Mouse (Mus musculus) kidney, embryonic 14.5 days (tissue): Measurements from ENCODE around the gene Pfn3. TPM values are rescaled to one million over a fixed set of nuclear protein-coding genes. Genes with fewer than 3 reads are reported as not detected.
"Not testable (repeated sequence)": the region's sequence is repeated elsewhere in the genome, so short reads cannot be mapped to it uniquely, and the experiment has no call there.

ENCODE experiments used
- ATAC-seq: fragments of 200-750 bp; cut with Nextera tagmentation; 2 replicates; pipeline ENCODE4 v1.8.0; 2017; ENCODE audit warnings: moderate number of reproducible peaks, mild to moderate bottlenecking, moderate TSS enrichment, moderate library complexity; ENCODE audit not compliant: low FRiP score, low TSS enrichment
- H3K27ac ChIP-seq: fragments of 300-500 bp; sonication (generic); 2 replicates; pipeline ENCODE4 v1.5.1; 2014; ENCODE audit warnings: low read depth, mild to moderate bottlenecking, low read length, moderate library complexity, mixed read lengths
- H3K27me3 ChIP-seq: fragments of 300-500 bp; sonication (generic); 2 replicates; pipeline ENCODE4 v1.6.1; 2014; ENCODE audit warnings: mild to moderate bottlenecking, low read length; ENCODE audit not compliant: control insufficient read depth, insufficient read depth
- H3K36me3 ChIP-seq: fragments of 300-500 bp; sonication (generic); 2 replicates; pipeline ENCODE4 v1.6.1; 2014; ENCODE audit warnings: low read length, mixed read lengths; ENCODE audit not compliant: control insufficient read depth, insufficient read depth
- H3K4me1 ChIP-seq: fragments of 300-500 bp; sonication (generic); 2 replicates; pipeline ENCODE4 v1.6.1; 2014; ENCODE audit warnings: low read length, mixed read lengths; ENCODE audit not compliant: control insufficient read depth, insufficient read depth
- H3K4me2 ChIP-seq: fragments of 300-500 bp; sonication (generic); replicated peaks from 2 replicates; pipeline ENCODE4 v1.6.1; 2014; ENCODE audit warnings: low read depth, mild to moderate bottlenecking, low read length
- H3K4me3 ChIP-seq: fragments of 300-500 bp; sonication (generic); 2 replicates; pipeline ENCODE4 v1.5.1; 2014; ENCODE audit warnings: mild to moderate bottlenecking, low read length
- H3K9ac ChIP-seq: fragments of 300-500 bp; sonication (generic); 2 replicates; pipeline ENCODE4 v1.6.1; 2014; ENCODE audit warnings: low read depth, mild to moderate bottlenecking, low read length, moderate library complexity
- H3K9me3 ChIP-seq: fragments of 300-500 bp; sonication (generic); 2 replicates; pipeline ENCODE4 v1.6.1; 2016; ENCODE audit warnings: low read length; ENCODE audit not compliant: control insufficient read depth
- WGBS: fragments of 180-500 bp; shearing (Covaris S2); extraction: QIAGEN DNeasy Blood & Tissue Kit; methylation state at CpG from one replicate; pipeline ENCODE4 v1.1.7; 2014; 5-methylcytosine and 5-hydroxymethylcytosine counted together
- polyA plus RNA-seq: library from polyadenylated mRNA; unstranded; fragments of >200 nt; fragmentation: Nextera tagmentation; extraction: Ambion mirVana; gene quantifications from 2 replicates; pipeline ENCODE4 v1.2.1, GENCODE M21; 2014

The Pfn3 gene
- polyA plus RNA-seq, 1 experiment from 2014 or later, result not detected

DNA sequence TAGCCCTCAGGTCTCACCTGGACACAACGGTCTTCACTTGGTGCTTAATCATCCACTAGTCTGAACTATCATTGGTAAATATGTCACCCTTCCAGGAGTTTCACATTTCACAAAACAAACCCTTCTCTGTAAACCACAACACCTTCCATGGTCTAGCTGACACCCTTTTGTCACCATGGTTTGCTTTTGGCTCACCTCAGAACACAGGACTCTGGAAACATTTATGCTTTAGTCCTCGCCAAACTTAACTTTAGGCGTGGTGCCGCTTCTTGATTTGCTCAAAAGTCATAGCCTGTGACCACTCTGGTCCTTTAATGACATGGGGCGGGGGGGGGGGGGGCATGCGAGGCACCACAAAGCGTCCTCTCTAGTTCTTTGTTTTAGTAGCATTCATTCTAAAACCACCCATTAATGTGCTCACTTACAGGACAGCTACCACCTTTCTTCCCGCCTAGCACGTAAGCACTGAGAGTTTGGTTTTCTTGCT, 28.8 kb upstream of the Pfn3 start:
- ATAC-seq, result no peak
- peak overlapping the region; percentile 51; the same call in 1 of the 2 replicates for H3K9ac ChIP-seq
- peak overlapping the region; percentile 88 for H3K4me3 ChIP-seq
- H3K27ac ChIP-seq, result peak overlapping the region; percentile 92; the same call in 1 of the 2 replicates
- no peaks in the 10 kb centered on the region for H3K9me3 ChIP-seq
- peak overlapping the region; percentile 69 for H3K4me2 ChIP-seq
- peaks cover 23% of the 10 kb centered on the region for H3K4me1 ChIP-seq
- no peaks in the 10 kb centered on the region for H3K27me3 ChIP-seq
- no peaks in the 10 kb centered on the region for H3K36me3 ChIP-seq
- 35% methylated on average over 9 of the region's 9 CpGs for WGBS

DNA sequence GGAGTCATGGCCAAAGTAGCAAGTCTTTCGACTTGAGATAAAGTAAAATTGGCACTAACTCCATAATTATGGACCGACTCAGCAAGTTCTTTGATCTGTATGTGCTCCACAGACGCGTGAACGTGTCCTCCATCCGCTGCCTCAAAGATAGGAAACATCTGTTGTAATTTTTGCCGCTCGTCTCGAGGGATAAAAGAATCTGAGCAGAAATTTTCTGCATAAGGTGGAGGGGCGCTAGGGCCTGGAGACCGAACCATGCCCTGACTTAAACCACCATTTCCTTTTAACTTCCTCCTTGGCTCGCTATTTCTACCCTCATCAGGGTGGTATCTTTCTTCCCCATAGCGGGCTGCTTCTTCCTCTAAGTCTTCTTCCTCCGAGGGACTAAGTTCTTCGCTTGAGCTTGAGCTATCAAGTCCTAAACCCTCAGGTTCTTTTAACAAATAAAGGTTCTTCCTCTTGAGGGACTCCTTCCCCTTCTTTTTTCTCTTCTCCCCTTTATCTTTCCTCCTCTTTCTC, 22.1 kb upstream of the Pfn3 start:
- H3K27ac ChIP-seq, H3K4me3 ChIP-seq, H3K4me1 ChIP-seq, H3K27me3 ChIP-seq, H3K4me2 ChIP-seq, ATAC-seq, H3K9me3 ChIP-seq, H3K36me3 ChIP-seq, H3K9ac ChIP-seq: not testable (repeated sequence)
- 92% methylated on average over 15 of the region's 15 CpGs for WGBS

DNA sequence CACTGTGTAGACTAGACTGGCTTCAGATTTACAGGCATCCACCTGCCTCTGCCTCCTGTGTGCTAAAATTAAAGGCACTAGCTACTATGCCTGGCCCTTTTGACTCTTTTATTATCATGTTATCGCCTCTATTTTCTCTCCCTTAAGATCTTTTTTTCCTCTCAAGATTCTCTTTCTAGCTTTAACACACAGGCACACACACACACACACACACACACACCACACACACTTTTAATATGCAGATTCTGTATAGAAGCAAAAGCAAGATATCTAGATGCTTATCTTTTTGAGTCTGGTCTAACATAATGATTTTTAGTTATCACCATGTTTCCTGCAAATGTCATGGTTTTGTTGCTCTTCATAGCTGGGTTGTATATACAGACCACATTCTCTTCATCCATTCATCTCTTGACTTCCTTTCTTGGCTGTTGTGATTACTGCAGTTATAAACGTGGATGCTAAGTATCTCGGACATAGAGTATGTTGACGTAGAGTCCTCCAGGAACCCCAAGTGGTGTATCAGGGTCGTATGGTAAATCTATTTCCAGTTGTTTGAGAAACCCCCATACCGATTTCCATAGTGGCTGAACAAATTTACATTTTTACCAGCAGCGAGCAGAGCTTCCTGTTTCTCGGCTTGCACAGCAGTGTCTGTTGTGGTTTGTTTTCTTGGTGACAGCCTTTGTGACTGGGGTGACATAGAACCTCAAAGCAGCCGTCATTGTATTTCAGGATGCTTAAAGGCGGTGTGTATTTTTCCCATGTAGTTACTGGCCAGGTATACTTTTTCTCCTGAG, 17.1 kb upstream of the Pfn3 start:
- no peak overlapping the region for H3K27ac ChIP-seq
- no peaks in the 10 kb centered on the region for H3K4me1 ChIP-seq
- no peaks in the 10 kb centered on the region for H3K27me3 ChIP-seq
- ATAC-seq, result no peak
- H3K36me3 ChIP-seq, result no peaks in the 10 kb centered on the region
- no peak overlapping the region for H3K9ac ChIP-seq
- H3K4me3 ChIP-seq, result no peak overlapping the region
- 78% methylated on average over 10 of the region's 10 CpGs for WGBS
- no peak overlapping the region for H3K4me2 ChIP-seq
- 0 out of 2 replicates have a peak, but pooled peaks cover 4% of the 10 kb centered on the region for H3K9me3 ChIP-seq

DNA sequence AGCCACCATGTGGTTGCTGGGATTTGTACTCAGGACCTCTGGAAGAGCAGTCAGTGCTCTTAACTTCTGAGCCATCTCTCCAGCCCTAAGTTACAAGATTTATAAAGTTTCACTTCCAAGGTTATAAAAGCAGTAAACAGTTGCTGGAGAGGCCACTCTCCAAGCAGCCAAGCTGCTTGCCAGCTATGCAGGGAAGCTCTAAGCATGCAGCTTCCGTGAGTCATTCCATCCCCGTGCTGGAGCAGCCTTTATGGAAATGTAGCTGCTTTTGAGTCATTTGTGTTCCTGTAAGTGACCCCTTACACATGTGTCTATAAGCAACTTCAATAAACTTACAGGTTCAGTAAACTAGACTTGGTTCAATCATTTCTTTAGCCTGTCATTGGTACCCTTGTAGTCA, 15.5 kb upstream of the Pfn3 start:
- H3K4me1 ChIP-seq, result no peaks in the 10 kb centered on the region
- no peak overlapping the region for H3K27ac ChIP-seq
- H3K9ac ChIP-seq, result no peak overlapping the region
- H3K36me3 ChIP-seq, result no peaks in the 10 kb centered on the region
- H3K4me2 ChIP-seq, result no peak overlapping the region
- H3K4me3 ChIP-seq, result no peak overlapping the region
- no peak for ATAC-seq
- 79% methylated on average over 2 of the region's 2 CpGs for WGBS
- H3K9me3 ChIP-seq, result 0 out of 2 replicates have a peak, but pooled peaks cover 4% of the 10 kb centered on the region
- H3K27me3 ChIP-seq, result no peaks in the 10 kb centered on the region

- Histone ChIP-seq H3K27ac (no peak overlapping the region), H3K9ac (no peak overlapping the region), H3K9me3 (0 out of 2 replicates have a peak, but pooled peaks cover 4% of the 10 kb centered on the region), H3K4me3 (no peak overlapping the region), H3K4me2 (no peak overlapping the region), H3K4me1 (no peaks in the 10 kb centered on the region), H3K36me3 (no peaks in the 10 kb centered on the region), H3K27me3 (no peaks in the 10 kb centered on the region)
- WGBS, result 56% methylated on average over 12 of the region's 12 CpGs
- ATAC-seq, result no peak
Measured at GRCm38 (mm10) chr13:55429226-55429888, 14.3 kb upstream of the Pfn3 start.

GRCm38 (mm10) chr13:55426613-55427012, 11.6 kb upstream of the Pfn3 start, which contains the start of gene F12:
Gene F12, minus strand, starts transcription at chr13:55426793.
- ATAC-seq, result no peak
- Histone ChIP-seq H3K27ac (no peak within 1 kb of the TSS), H3K27me3 (peaks cover 5% of the 10 kb centered on the region), H3K9ac (no peak within 1 kb of the TSS), H3K4me3 (no peak within 1 kb of the TSS), H3K36me3 (no peaks in the 10 kb centered on the region), H3K9me3 (no peaks in the 10 kb centered on the region), H3K4me1 (no peaks in the 10 kb centered on the region), H3K4me2 (no peak within 1 kb of the TSS)
- 89% methylated on average over 10 of the region's 10 CpGs for WGBS

DNA sequence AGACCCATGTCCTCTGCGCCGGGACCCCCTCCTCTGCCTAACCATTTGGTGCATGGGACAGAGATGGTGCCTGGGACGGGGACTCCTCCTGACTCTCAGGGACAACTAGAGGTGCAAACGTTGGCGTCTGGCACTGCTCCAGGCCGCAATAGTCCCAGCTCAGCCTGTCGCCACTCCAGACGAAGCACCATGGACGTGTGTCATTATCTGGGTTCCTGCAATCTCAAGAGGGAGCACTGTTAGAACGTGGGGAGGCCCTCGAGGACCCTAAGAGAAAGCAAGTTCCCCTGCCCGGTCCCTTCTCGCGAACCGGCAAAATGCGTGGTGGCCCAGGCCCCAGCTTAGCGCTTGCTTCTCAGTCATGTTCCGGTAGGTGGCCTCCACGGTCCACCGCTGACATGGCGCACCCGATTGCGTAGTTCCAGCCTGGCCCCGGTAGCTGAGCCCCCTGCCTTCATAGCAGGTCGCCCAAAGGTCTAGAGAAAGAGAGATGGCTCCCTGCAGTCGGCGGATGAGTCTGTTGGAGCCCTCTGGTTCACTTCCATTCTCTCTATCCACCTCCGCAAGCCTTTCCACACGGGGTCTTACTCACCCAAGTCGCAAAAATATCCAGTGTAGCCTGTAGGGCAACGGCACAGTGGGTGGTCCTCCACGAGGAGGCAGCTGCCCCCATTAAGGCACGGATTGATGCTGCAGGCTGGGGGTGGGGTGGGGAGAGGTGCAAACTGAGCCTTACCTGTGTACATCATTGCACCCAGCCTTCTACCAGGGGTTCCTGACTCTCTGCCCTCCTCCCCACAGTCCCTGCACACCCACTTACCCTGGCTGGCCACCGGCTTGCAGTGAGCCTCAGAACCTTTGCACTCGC, 6.1 kb upstream of the Pfn3 start:
- ATAC-seq, result peak; percentile 58
- peaks cover 37% of the 10 kb centered on the region for H3K27me3 ChIP-seq

More for the DNA sequence above, 6.1 kb upstream of the Pfn3 start:
- Histone ChIP-seq H3K4me2 (no peak overlapping the region; the same call in 1 of the 2 replicates), H3K36me3 (no peaks in the 10 kb centered on the region), H3K27ac (no peak overlapping the region), H3K4me3 (peak overlapping the region; percentile 24; the same call in 1 of the 2 replicates), H3K9ac (0 out of 2 replicates have a peak overlapping the region, but pooled peaks have one; percentile 29), H3K4me1 (0 out of 2 replicates have a peak, but pooled peaks cover 9% of the 10 kb centered on the region), H3K9me3 (no peaks in the 10 kb centered on the region)
- WGBS, result 12% methylated on average over 35 of the region's 35 CpGs
